Mouse (Mus musculus) liver, postnatal 0 days (tissue): ENCODE measurements around the gene Naa15. TPM values are rescaled to one million over a fixed set of nuclear protein-coding genes. Genes with fewer than 3 reads are reported as not detected.

Experiments
- ATAC-seq: fragments of 200-750 bp; cut with Nextera tagmentation; 2 replicates; pipeline ENCODE4 v1.8.0; 2017; ENCODE audit warnings: mild to moderate bottlenecking, moderate library complexity
- DNase-seq: peaks from one replicate; pipeline ENCODE4 v3.0.0-alpha.2; 2016
- H3K27ac ChIP-seq: fragments of 300-500 bp; sonication (generic); 2 replicates; pipeline ENCODE4 v1.5.1; 2014; ENCODE audit warnings: antibody characterized with exemption, moderate library complexity, mild to moderate bottlenecking, low read depth
- H3K27me3 ChIP-seq: fragments of 300-500 bp; sonication (generic); 2 replicates; pipeline ENCODE4 v1.6.1; 2014; ENCODE audit warnings: low read length, control low read depth, mixed read lengths; ENCODE audit not compliant: insufficient read depth
- H3K36me3 ChIP-seq: fragments of 300-500 bp; sonication (generic); replicated peaks from 2 replicates; pipeline ENCODE4 v1.6.1; 2014; ENCODE audit warnings: mild to moderate bottlenecking, control low read depth, low read length, moderate library complexity, mixed read lengths; ENCODE audit not compliant: insufficient read depth
- H3K4me1 ChIP-seq: fragments of 300-500 bp; sonication (generic); 2 replicates; pipeline ENCODE4 v1.6.1; 2014; ENCODE audit warnings: antibody characterized with exemption, mild to moderate bottlenecking, control low read depth; ENCODE audit not compliant: insufficient read depth
- H3K4me2 ChIP-seq: fragments of 300-500 bp; sonication (generic); 2 replicates; pipeline ENCODE4 v1.6.1; 2014; ENCODE audit warnings: low read depth, mild to moderate bottlenecking, low read length, moderate library complexity, mixed read lengths
- H3K4me3 ChIP-seq: fragments of 300-500 bp; sonication (generic); 2 replicates; pipeline ENCODE4 v1.5.1; 2014; ENCODE audit warnings: low read depth, low read length
- H3K9ac ChIP-seq: fragments of 300-500 bp; sonication (generic); replicated peaks from 2 replicates; pipeline ENCODE4 v1.6.1; 2014; ENCODE audit warnings: mild to moderate bottlenecking, moderate library complexity
- H3K9me3 ChIP-seq: fragments of 300-500 bp; sonication (generic); 2 replicates; pipeline ENCODE4 v1.6.1; 2016; ENCODE audit warnings: mild to moderate bottlenecking, control low read depth, low read length, mixed read lengths
- CTCF ChIP-seq: sonication (generic); IDR thresholded peaks from 2 replicates; pipeline ENCODE4 v1.5.1; 2016; ENCODE audit warnings: antibody characterized with exemption, low read depth
- EP300 ChIP-seq: IDR thresholded peaks from 2 replicates; pipeline ENCODE4 v1.6.1; 2016; ENCODE audit warnings: antibody characterized with exemption, low read depth, mild to moderate bottlenecking
- WGBS: fragments of 180-500 bp; shearing (Covaris S2); extraction: QIAGEN DNeasy Blood & Tissue Kit; methylation state at CpG from one replicate; pipeline ENCODE4 v1.1.7; 2014; ENCODE audit not compliant: insufficient replicate concordance; 5-methylcytosine and 5-hydroxymethylcytosine counted together
- polyA plus RNA-seq: library from polyadenylated mRNA; unstranded; fragments of >200 nt; fragmentation: Nextera tagmentation; extraction: Ambion mirVana; gene quantifications from 2 replicates; pipeline ENCODE4 v1.2.1, GENCODE M21; 2015

The Naa15 gene
- polyA plus RNA-seq, 1 experiment from 2014 or later = 11.9 TPM

DNA sequence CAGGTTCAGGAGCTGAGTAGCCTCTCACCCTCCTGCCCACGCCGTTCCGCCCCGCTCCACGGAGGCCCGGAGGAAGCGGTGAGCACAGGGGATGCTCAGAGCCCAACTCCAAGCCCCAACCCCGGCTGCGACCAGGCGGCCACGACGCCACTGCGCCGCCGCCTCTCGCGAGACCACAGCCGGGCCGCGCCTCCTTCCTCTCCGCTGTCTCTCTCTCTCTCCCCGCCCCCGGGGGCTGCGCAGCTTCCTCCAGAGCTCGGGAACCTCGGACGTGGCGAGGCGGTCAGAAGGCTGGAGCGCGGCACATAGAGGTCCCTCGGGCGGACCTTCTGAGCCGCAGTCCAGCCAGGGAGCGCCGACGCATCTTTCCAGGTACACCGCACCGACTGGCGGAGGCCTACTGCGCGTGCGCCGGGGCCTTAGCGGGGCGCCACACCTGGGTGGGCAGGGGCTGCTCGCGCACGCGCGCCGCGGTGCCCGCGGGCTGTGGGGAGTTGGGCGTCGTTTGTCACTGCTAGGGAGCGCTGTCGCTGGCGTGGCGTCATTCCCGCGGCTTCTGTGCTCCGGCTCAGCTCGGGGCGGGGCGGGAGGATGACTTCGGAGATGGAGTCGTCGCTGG lies 68.9 kb downstream of the Naa15 start, which contains the start of gene Rab33b:
TSS of gene Rab33b (plus strand) at position 180 of the 619 bp plus-strand sequence.
- Histone ChIP-seq H3K27ac (peak within 1 kb of the TSS; percentile 96), H3K4me2 (peak within 1 kb of the TSS; percentile 73), H3K9ac (peak within 1 kb of the TSS; percentile 78), H3K9me3 (no peaks in the 10 kb centered on the region), H3K27me3 (no peaks in the 10 kb centered on the region), H3K4me3 (peak within 1 kb of the TSS; percentile 84), H3K4me1 (peaks cover 26% of the 10 kb centered on the region), H3K36me3 (no peaks in the 10 kb centered on the region)
- ATAC-seq (peak; percentile 97), DNase-seq (peak; percentile 96)
- 1% methylated on average over 63 of the region's 70 CpGs for WGBS
- TF ChIP-seq EP300 = no peak
- peak; percentile 53 for TF ChIP-seq CTCF

DNA sequence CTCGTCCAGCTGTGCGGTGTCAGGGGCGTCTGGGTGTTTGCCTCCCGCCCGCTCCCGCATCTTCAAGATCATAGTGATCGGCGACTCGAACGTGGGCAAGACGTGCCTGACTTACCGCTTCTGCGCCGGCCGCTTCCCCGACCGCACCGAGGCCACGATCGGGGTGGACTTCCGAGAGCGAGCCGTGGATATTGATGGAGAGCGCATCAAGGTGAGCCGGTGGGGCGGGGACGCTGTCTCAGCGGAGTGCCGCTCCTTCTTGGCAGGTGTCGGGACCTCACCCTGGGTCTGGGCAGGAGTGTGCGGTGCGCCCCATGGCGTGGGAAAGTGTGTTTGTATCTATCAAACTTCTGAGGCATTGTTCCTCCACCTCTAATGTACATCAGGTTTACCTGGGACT lies 69.4 kb downstream of the Naa15 start:
- WGBS = under 1% methylated on average over 33 of the region's 33 CpGs
- H3K4me2 ChIP-seq = peak overlapping the region; percentile 73
- TF ChIP-seq CTCF = no peak
- no peak for TF ChIP-seq EP300
- peaks cover 26% of the 10 kb centered on the region for H3K4me1 ChIP-seq
- no peaks in the 10 kb centered on the region for H3K27me3 ChIP-seq
- H3K4me3 ChIP-seq = peak overlapping the region; percentile 84
- peak; percentile 3; the same call in 1 of the 2 replicates for ATAC-seq
- DNase-seq = no peak
- H3K9me3 ChIP-seq = no peaks in the 10 kb centered on the region
- H3K36me3 ChIP-seq = no peaks in the 10 kb centered on the region
- H3K27ac ChIP-seq = peak overlapping the region; percentile 96
- peak overlapping the region; percentile 78 for H3K9ac ChIP-seq

DNA sequence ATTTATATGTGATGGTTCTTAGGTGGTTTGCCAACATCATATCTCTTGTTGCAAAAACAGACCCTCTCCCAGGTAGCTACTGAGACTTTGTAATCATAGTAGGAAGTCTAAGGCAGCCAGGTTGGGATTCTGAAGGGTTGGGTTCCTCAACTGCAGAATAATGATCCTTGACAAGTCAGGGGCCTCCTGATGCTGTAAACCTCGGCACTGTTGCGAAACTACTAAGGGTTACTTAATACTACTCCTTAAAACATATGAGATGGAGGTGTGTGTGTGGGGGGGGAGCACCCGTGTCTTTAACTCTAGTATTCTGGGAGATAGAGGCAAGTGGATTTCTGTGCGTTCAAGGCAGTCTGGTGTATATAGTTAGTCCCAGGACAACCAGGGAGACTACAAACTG lies 70.4 kb downstream of the Naa15 start:
- Histone ChIP-seq H3K36me3 (no peaks in the 10 kb centered on the region), H3K4me1 (peaks cover 26% of the 10 kb centered on the region), H3K9ac (peak overlapping the region; percentile 78), H3K4me3 (peak overlapping the region; percentile 84; the same call in 1 of the 2 replicates), H3K4me2 (peak overlapping the region; percentile 73), H3K27ac (no peak overlapping the region), H3K9me3 (no peaks in the 10 kb centered on the region), H3K27me3 (no peaks in the 10 kb centered on the region)
- TF ChIP-seq CTCF (no peak), EP300 (no peak)
- no peak for DNase-seq
- 49% methylated on average over 4 of the region's 4 CpGs for WGBS
- no peak for ATAC-seq

DNA sequence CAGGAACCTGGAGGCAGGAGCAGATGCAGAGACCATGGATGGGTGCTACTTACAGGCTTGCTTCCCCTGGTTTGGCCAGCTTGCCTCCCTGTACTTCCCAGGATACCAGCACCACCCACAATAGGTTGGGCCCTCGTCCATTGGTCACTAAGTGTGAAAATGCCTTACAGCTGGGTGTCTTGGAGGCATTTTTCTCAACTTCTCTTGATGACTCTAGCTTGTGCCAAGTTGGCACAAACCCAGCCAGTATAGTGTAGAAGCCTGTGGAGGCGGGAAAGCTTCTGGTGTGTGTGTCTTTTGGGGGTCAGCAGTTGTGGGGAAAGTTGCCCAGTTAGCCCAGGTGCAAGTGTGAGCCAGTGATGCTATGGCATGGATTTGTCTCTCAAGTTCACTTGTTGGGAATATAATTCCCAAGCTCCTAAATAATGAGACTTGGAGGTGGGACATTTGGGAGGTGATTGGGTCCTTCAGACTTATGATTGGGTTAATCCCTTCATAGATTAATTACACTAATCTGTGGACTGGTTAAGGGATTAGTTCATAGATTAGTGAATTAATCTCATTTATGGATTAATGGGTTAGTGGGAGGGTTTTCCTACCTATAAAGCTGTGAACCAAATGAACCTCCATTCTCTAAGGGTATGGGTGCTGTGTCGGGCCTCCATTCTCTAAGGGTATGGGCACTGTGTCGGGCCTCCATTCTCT lies 71.7 kb downstream of the Naa15 start:
- WGBS = 81% methylated on average over 4 of the region's 4 CpGs
- H3K27ac ChIP-seq = no peak overlapping the region
- no peaks in the 10 kb centered on the region for H3K27me3 ChIP-seq
- ATAC-seq (no peak), DNase-seq (no peak)
- TF ChIP-seq EP300 (no peak), CTCF (no peak)
- no peak overlapping the region for H3K4me2 ChIP-seq
- no peak overlapping the region for H3K4me3 ChIP-seq
- H3K4me1 ChIP-seq = peaks cover 26% of the 10 kb centered on the region
- H3K36me3 ChIP-seq = no peaks in the 10 kb centered on the region
- no peak overlapping the region for H3K9ac ChIP-seq
- H3K9me3 ChIP-seq = no peaks in the 10 kb centered on the region

DNA sequence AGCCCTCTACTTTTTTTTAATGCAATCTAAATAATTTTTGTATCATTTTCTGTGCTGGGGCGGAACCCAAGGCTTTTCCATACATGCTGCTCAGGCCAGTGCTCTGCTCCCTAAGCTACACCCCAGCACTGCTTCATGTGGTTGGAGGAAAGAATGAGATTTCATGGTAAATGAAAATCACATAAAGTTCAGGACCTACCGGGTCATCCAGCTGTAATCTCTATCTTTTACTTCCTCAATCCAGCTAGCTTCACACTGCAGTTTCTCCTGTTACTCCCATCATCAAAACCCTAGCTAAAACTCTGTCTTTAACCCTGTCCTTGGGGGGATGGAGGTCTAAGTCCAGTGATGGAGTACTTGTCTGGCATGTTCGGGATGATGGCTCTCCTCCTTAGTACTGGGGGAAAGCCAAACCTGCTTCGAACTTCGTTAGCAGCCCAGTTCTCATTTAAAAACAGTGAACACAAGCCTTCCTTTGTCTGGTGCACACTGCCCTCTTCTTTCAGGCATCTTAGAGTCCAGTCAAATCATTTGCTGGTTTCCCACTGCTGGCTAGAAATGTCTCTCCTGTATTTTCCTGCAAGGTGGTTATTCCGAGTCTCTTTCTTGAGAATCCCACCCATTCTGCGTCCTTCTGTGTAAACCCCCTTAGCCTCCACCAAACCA lies 75.3 kb downstream of the Naa15 start:
- no peak overlapping the region for H3K9ac ChIP-seq
- WGBS = 80% methylated on average over 7 of the region's 7 CpGs
- no peak for TF ChIP-seq CTCF
- no peak for TF ChIP-seq EP300
- DNase-seq (no peak), ATAC-seq (no peak)
- H3K27me3 ChIP-seq = no peaks in the 10 kb centered on the region
- H3K4me1 ChIP-seq = peaks cover 6% of the 10 kb centered on the region
- no peak overlapping the region for H3K27ac ChIP-seq
- H3K4me3 ChIP-seq = no peak overlapping the region
- H3K9me3 ChIP-seq = no peaks in the 10 kb centered on the region
- peaks cover 14% of the 10 kb centered on the region for H3K36me3 ChIP-seq
- no peak overlapping the region for H3K4me2 ChIP-seq

DNA sequence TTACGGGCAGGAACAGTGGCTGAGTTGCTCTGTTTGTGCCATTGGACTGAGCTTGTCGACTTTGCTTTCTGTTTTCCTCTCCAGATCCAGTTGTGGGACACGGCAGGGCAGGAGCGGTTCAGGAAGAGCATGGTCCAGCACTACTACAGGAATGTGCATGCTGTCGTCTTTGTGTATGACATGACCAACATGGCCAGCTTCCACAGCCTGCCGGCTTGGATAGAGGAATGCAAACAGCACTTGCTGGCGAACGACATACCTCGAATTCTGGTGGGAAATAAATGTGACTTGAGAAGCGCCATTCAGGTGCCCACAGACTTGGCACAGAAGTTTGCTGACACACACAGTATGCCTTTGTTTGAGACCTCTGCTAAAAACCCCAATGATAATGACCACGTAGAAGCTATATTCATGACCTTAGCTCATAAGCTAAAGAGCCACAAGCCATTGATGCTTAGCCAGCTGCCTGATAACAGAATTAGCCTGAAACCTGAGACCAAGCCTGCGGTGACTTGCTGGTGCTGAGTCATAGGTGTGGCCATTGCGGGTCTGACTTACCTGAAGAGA lies 78.4 kb downstream of the Naa15 start:
- no peaks in the 10 kb centered on the region for H3K27me3 ChIP-seq
- H3K9ac ChIP-seq = no peak overlapping the region
- 78% methylated on average over 13 of the region's 13 CpGs for WGBS
- no peaks in the 10 kb centered on the region for H3K9me3 ChIP-seq
- no peak overlapping the region for H3K27ac ChIP-seq
- H3K4me3 ChIP-seq = no peak overlapping the region
- H3K4me2 ChIP-seq = no peak overlapping the region
- H3K36me3 ChIP-seq = peaks cover 14% of the 10 kb centered on the region
- TF ChIP-seq EP300 = no peak
- TF ChIP-seq CTCF = no peak
- ATAC-seq (no peak), DNase-seq (no peak)
- no peaks in the 10 kb centered on the region for H3K4me1 ChIP-seq
